ENCODE assay signal across 13 mouse cellular contexts in genomic region chr1:118912929-118913328, GRCm38 (mm10).
DNase-seq lines count a peak whose midpoint lies in the region; ATAC-seq and TF ChIP-seq lines count a peak whose summit lies in the region.
"Had no signal": no experiment of that assay in that cellular context is flagged by ENCODE, and none has a peak within 500 bp of the region (broad histone marks: within the 10 kb centered on the region; RNA-seq: fewer than 3 reads in every experiment).

No protein-coding gene starts in this region.

- WGBS in forebrain, embryonic 14.5 days, result 13% methylated on average over 6 of the region's 6 CpGs
- WGBS in limb, embryonic 10.5 days, result 40% methylated on average over 6 of the region's 6 CpGs
- 18% methylated on average over 6 of the region's 6 CpGs for WGBS in neural tube, embryonic 15.5 days
- 67% methylated on average over 6 of the region's 6 CpGs for WGBS in heart, adult 2 months

- H3K27me3 ChIP-seq in forebrain, embryonic 14.5 days (replicated peaks; ENCODE audit: control insufficient read depth, insufficient read depth, low read length), result no peaks in the 10 kb centered on the region
- no peaks in the 10 kb centered on the region for H3K27me3 ChIP-seq in limb, embryonic 10.5 days (ENCODE audit: low read depth, poor library complexity, severe bottlenecking)
- H3K27me3 ChIP-seq in neural tube, embryonic 15.5 days (replicated peaks), result no peaks in the 10 kb centered on the region
- no peaks in the 10 kb centered on the region for H3K27me3 ChIP-seq in heart, adult 2 months (ENCODE audit: control insufficient read depth, insufficient read depth, low read length)
- H3K27me3 ChIP-seq: megakaryocyte, embryonic 14.5 days; stomach, embryonic 15.5 days had no signal

- no peak for TF ChIP-seq EP300 in heart, adult 2 months (IDR thresholded peaks at IDR 0.05; ENCODE audit: insufficient read depth, low read depth, low read length)

- peaks cover 70% of the 10 kb centered on the region for H3K4me1 ChIP-seq in forebrain, embryonic 14.5 days (ENCODE audit: control insufficient read depth, insufficient read depth, low read length)
- H3K4me1 ChIP-seq in limb, embryonic 10.5 days, result peaks cover 95% of the 10 kb centered on the region
- peaks cover 55% of the 10 kb centered on the region for H3K4me1 ChIP-seq in neural tube, embryonic 15.5 days
- H3K4me1 ChIP-seq in heart, adult 2 months (ENCODE audit: control insufficient read depth, insufficient read depth, low read length), result peaks cover 3% of the 10 kb centered on the region; the same call in 1 of the 2 replicates
- H3K4me1 ChIP-seq: megakaryocyte, embryonic 14.5 days had no signal

- TF ChIP-seq CTCF in heart, adult 2 months (IDR thresholded peaks at IDR 0.05), result no peak

- intact Hi-C loops in heart, adult 2 months (cut with DNase I), result no loop called here
- intact Hi-C loops in heart, postnatal 14 days (cut with DNase I), result no loop called here

- peak overlapping the region; percentile 72 for H3K27ac ChIP-seq in forebrain, embryonic 14.5 days (ENCODE audit: low read depth, low read length)
- H3K27ac ChIP-seq in limb, embryonic 10.5 days, result peak overlapping the region; percentile 36; the same call in 1 of the 2 replicates
- no peak overlapping the region; the same call in 1 of the 2 replicates for H3K27ac ChIP-seq in neural tube, embryonic 15.5 days (replicated peaks)
- no peak overlapping the region for H3K27ac ChIP-seq in heart, adult 2 months
- H3K27ac ChIP-seq: stomach, embryonic 15.5 days had no signal

- DNase-seq in embryo, embryonic 11 days, result peak; percentile 50
- DNase-seq in embryo, embryonic 10.5 days (ENCODE audit: low spot score), result no peak
- DNase-seq in forebrain, embryonic 14.5 days (ENCODE audit: low spot score), result peak; percentile 88
- no peak for DNase-seq in limb, embryonic 10.5 days (ENCODE audit: low spot score)
- DNase-seq in urinary bladder, adult 18-20 months (ENCODE audit: low spot score in 2 of 2), result no peak
- DNase-seq in heart, adult 2 months, result no peak
- no peak for DNase-seq in heart, postnatal 14 days

- TF ChIP-seq POLR2A in heart, adult 2 months (IDR thresholded peaks at IDR 0.05; ENCODE audit: insufficient read depth, low read depth, low read length), result no peak

- ATAC-seq in forebrain, embryonic 14.5 days, result peak; percentile 53
- ATAC-seq in neural tube, embryonic 15.5 days (ENCODE audit: low FRiP score), result 0 out of 2 replicates have a peak, but pooled peaks have one; percentile 15
- ATAC-seq: activated CD4-positive, CD25-positive, alpha-beta regulatory T cell, adult 4 months; inflammation-experienced regulatory T-cells, adult 6 months had no signal

- H3K79me2 ChIP-seq in heart, adult 2 months (replicated peaks; ENCODE audit: control insufficient read depth, insufficient read depth, low read length), result no peaks in the 10 kb centered on the region

- peak overlapping the region; percentile 23 for H3K4me2 ChIP-seq in forebrain, embryonic 14.5 days (ENCODE audit: low read length)
- peak overlapping the region; percentile 43 for H3K4me2 ChIP-seq in neural tube, embryonic 15.5 days
- H3K4me2 ChIP-seq: heart, embryonic 12.5 days; stomach, embryonic 15.5 days had no signal

- no peak overlapping the region for H3K9ac ChIP-seq in forebrain, embryonic 14.5 days (ENCODE audit: low read length)
- H3K9ac ChIP-seq in neural tube, embryonic 15.5 days (replicated peaks), result no peak overlapping the region
- H3K9ac ChIP-seq in heart, adult 2 months (ENCODE audit: low read depth, low read length), result no peak overlapping the region
- H3K9ac ChIP-seq: heart, embryonic 12.5 days; stomach, embryonic 15.5 days had no signal

- no peaks in the 10 kb centered on the region for H3K36me3 ChIP-seq in forebrain, embryonic 14.5 days (ENCODE audit: control insufficient read depth, insufficient read depth, low read length)
- 0 out of 2 replicates have a peak, but pooled peaks cover 6% of the 10 kb centered on the region for H3K36me3 ChIP-seq in limb, embryonic 10.5 days
- no peaks in the 10 kb centered on the region for H3K36me3 ChIP-seq in neural tube, embryonic 15.5 days
- no peaks in the 10 kb centered on the region for H3K36me3 ChIP-seq in heart, adult 2 months (ENCODE audit: control insufficient read depth, insufficient read depth, low read length)
- H3K36me3 ChIP-seq: heart, embryonic 12.5 days; stomach, embryonic 15.5 days had no signal

- H3K4me3 ChIP-seq in forebrain, embryonic 14.5 days (ENCODE audit: low read depth, low read length), result no peak overlapping the region
- H3K4me3 ChIP-seq in limb, embryonic 10.5 days, result no peak overlapping the region
- no peak overlapping the region for H3K4me3 ChIP-seq in neural tube, embryonic 15.5 days (replicated peaks)
- H3K4me3 ChIP-seq in heart, adult 2 months, result no peak overlapping the region
- H3K4me3 ChIP-seq: heart, embryonic 12.5 days; megakaryocyte, embryonic 14.5 days; stomach, embryonic 15.5 days had no signal

- no peaks in the 10 kb centered on the region for H3K9me3 ChIP-seq in forebrain, embryonic 14.5 days (replicated peaks; ENCODE audit: control insufficient read depth, low read length)
- no peaks in the 10 kb centered on the region for H3K9me3 ChIP-seq in limb, embryonic 10.5 days (replicated peaks)
- no peaks in the 10 kb centered on the region for H3K9me3 ChIP-seq in neural tube, embryonic 15.5 days (replicated peaks)
- H3K9me3 ChIP-seq: heart, embryonic 12.5 days; stomach, embryonic 15.5 days had no signal

Comparison
In these comparisons a context has a peak if more than half of its experiments do, and no peak if none do; other contexts are left out.
1. DNase-seq: peak in embryo, embryonic 11 days (single experiment) and forebrain, embryonic 14.5 days (single experiment); none in embryo, embryonic 10.5 days (single experiment), limb, embryonic 10.5 days (single experiment), urinary bladder, adult 18-20 months (0 of 2), heart, adult 2 months (0 of 2) and heart, postnatal 14 days (0 of 2).
2. H3K27ac ChIP-seq: peak in forebrain, embryonic 14.5 days (single experiment) and limb, embryonic 10.5 days (single experiment); none in neural tube, embryonic 15.5 days (single experiment) and heart, adult 2 months (single experiment).